Mouse (Mus musculus): ENCODE data around the gene Lap3.

Lap3 gene

GRCm38 (mm10) chr5:45493191-45494092, at the start of gene Lap3:
TSS of gene Lap3 (plus strand) at chr5:45493374.
- peak; percentile 97 for DNase-seq

GRCm38 (mm10) chr5:45444130-45444832, 48.9 kb upstream of the Lap3 start:
- no peak for DNase-seq

- no peak for DNase-seq
These were observed 44.5 kb upstream of the Lap3 start for GRCm38 (mm10) chr5:45448676-45449075.

- peak; percentile 13 for DNase-seq
These were observed 44.0 kb upstream of the Lap3 start for GRCm38 (mm10) chr5:45449206-45449605.

GRCm38 (mm10) chr5:45449831-45450716, 43.1 kb upstream of the Lap3 start, which contains the start of gene Qdpr:
TSS of gene Qdpr (minus strand) at chr5:45450236.
- peak; percentile 89 for DNase-seq

GRCm38 (mm10) chr5:45453451-45453850, 39.7 kb upstream of the Lap3 start, which contains the start of gene Clrn2:
TSS of gene Clrn2 (plus strand) at chr5:45453751.
- DNase-seq, result no peak

- no peak for DNase-seq
These were observed 38.7 kb upstream of the Lap3 start for GRCm38 (mm10) chr5:45454456-45454855.

- DNase-seq, result no peak
These were observed 20.2 kb upstream of the Lap3 start for GRCm38 (mm10) chr5:45472880-45473450.

GRCm38 (mm10) chr5:45473521-45473920, 19.7 kb upstream of the Lap3 start:
- DNase-seq, result no peak

GRCm38 (mm10) chr5:45474215-45474614, 19.0 kb upstream of the Lap3 start:
- peak; percentile 46 for DNase-seq

- no peak for DNase-seq
These were observed 18.4 kb upstream of the Lap3 start for GRCm38 (mm10) chr5:45474758-45475157.

- DNase-seq, result no peak
These were observed 17.4 kb upstream of the Lap3 start for GRCm38 (mm10) chr5:45475771-45476170.

GRCm38 (mm10) chr5:45476288-45476687, 16.9 kb upstream of the Lap3 start:
- no peak for DNase-seq

GRCm38 (mm10) chr5:45477601-45478000, 15.6 kb upstream of the Lap3 start:
- no peak for DNase-seq

GRCm38 (mm10) chr5:45480066-45480465, 13.1 kb upstream of the Lap3 start:
- DNase-seq, result no peak

GRCm38 (mm10) chr5:45481125-45481524, 12.0 kb upstream of the Lap3 start:
- no peak for DNase-seq

- no peak for DNase-seq
These were observed 10.6 kb upstream of the Lap3 start for GRCm38 (mm10) chr5:45482607-45483006.

- DNase-seq, result no peak
These were observed 9.5 kb upstream of the Lap3 start for GRCm38 (mm10) chr5:45483654-45484053.

- no peak for DNase-seq
These were observed 1.4 kb upstream of the Lap3 start for GRCm38 (mm10) chr5:45491776-45492175.

- DNase-seq, result no peak
These were observed 1.1 kb downstream of the Lap3 start for GRCm38 (mm10) chr5:45494093-45494755.

GRCm38 (mm10) chr5:45495429-45495975, 2.3 kb downstream of the Lap3 start:
- no peak for DNase-seq

- DNase-seq, result no peak
These were observed 2.9 kb downstream of the Lap3 start for GRCm38 (mm10) chr5:45496042-45496441.

Data from cerebellum, adult 8-10 months (tissue).